Mouse (Mus musculus): ENCODE data around the gene Apoc2. TPM values are rescaled to one million over a fixed set of nuclear protein-coding genes. Genes with fewer than 3 reads are reported as not detected.
"Not testable (repeated sequence)": the region's sequence is repeated elsewhere in the genome, so short reads cannot be mapped to it uniquely, and the experiment has no call there.

The Apoc2 gene
- polyA plus RNA-seq, 1 experiment from 2014 or later: 463 TPM

DNA sequence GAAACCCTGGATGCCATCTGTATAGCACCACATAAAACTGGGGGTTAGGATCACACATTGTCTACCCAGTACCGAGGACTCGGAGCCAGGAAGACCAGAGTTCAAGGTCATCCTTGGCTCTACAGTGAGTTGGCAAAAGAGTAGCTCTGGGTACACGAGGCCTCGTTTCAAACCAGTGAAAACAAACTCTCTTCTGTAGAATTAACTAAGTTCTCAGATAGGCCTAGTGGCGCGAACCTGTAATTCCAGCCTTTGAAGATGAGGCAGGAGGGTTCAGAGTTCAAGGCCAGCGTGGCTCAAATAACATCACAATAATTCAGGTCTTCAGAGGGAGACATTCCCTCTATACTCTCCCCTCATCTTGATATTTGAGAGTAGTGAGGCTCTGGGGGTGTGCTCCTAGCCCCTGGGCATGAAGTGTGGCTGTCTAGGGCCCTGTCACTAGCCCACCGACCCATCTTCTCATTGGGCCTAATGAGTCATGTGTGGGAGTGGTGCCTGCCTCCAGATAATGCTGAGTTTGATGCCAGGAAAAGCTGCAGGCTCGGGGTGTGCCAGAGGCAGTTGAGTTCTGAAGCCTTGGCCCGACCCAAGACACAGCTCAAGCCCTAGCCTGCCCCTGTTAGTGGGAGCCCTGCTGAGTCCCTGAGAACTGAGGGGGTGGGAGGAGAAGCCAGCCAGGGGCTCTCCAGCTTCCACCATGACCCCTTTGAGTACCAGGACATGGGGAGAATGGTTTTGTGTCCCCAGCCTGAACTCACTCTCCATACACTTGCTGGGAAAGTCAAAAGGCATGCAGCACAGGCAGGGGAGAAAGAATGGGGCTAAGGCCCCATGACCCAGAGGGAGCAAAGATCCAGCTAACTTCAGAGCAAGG, 16.8 kb upstream of the Apoc2 start:
- H3K4me1 ChIP-seq (ENCODE audit: control insufficient read depth, insufficient read depth, low read length): peaks cover 47% of the 10 kb centered on the region
- no peaks in the 10 kb centered on the region; the same call in 1 of the 2 replicates for H3K9me3 ChIP-seq (ENCODE audit: control insufficient read depth, low read length)
- 0 out of 2 replicates have a peak, but pooled peaks cover 4% of the 10 kb centered on the region for H3K36me3 ChIP-seq (ENCODE audit: control insufficient read depth, insufficient read depth, low read length)
- ATAC-seq: no peak
- no peak overlapping the region for H3K4me2 ChIP-seq (ENCODE audit: low read depth, low read length)
- H3K9ac ChIP-seq (ENCODE audit: low read depth, low read length): peak overlapping the region; percentile 35; the same call in 1 of the 2 replicates
- WGBS: 67% methylated on average over 10 of the region's 10 CpGs
- H3K27me3 ChIP-seq (replicated peaks; ENCODE audit: control insufficient read depth, insufficient read depth, low read length): no peaks in the 10 kb centered on the region
- H3K4me3 ChIP-seq (ENCODE audit: low read length): no peak overlapping the region
- peak overlapping the region; percentile 75 for H3K27ac ChIP-seq (ENCODE audit: low read length)

DNA sequence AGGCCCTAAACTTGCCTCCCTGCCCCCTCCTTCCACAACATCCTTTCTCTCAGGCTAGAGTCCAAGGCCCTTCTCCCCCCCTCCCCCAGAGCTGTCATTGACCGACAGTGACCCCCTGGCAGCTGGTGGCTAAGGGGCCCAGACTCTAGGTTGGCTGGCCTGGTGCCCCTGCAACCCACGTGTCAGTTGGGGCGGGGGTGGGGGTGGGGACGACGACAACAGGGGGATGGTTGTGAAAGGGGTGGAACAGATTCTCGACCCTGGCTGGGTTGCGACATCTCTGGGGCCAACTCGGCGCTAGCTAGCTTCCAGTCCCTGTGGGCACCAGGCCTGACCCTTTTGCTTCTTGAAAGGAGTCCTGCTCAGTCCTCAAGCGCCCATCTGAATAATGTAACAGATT, 15.7 kb upstream of the Apoc2 start:
- H3K9me3 ChIP-seq (ENCODE audit: control insufficient read depth, low read length): no peaks in the 10 kb centered on the region; the same call in 1 of the 2 replicates
- WGBS: 17% methylated on average over 10 of the region's 10 CpGs
- peak overlapping the region; percentile 19; the same call in 1 of the 2 replicates for H3K4me2 ChIP-seq (ENCODE audit: low read depth, low read length)
- ATAC-seq: peak; percentile 62
- peak overlapping the region; percentile 70 for H3K27ac ChIP-seq (ENCODE audit: low read length)
- H3K4me3 ChIP-seq (ENCODE audit: low read length): no peak overlapping the region
- 0 out of 2 replicates have a peak, but pooled peaks cover 4% of the 10 kb centered on the region for H3K36me3 ChIP-seq (ENCODE audit: control insufficient read depth, insufficient read depth, low read length)
- H3K9ac ChIP-seq (ENCODE audit: low read depth, low read length): peak overlapping the region; percentile 37; the same call in 1 of the 2 replicates
- H3K27me3 ChIP-seq (replicated peaks; ENCODE audit: control insufficient read depth, insufficient read depth, low read length): no peaks in the 10 kb centered on the region
- H3K4me1 ChIP-seq (ENCODE audit: control insufficient read depth, insufficient read depth, low read length): peaks cover 35% of the 10 kb centered on the region

DNA sequence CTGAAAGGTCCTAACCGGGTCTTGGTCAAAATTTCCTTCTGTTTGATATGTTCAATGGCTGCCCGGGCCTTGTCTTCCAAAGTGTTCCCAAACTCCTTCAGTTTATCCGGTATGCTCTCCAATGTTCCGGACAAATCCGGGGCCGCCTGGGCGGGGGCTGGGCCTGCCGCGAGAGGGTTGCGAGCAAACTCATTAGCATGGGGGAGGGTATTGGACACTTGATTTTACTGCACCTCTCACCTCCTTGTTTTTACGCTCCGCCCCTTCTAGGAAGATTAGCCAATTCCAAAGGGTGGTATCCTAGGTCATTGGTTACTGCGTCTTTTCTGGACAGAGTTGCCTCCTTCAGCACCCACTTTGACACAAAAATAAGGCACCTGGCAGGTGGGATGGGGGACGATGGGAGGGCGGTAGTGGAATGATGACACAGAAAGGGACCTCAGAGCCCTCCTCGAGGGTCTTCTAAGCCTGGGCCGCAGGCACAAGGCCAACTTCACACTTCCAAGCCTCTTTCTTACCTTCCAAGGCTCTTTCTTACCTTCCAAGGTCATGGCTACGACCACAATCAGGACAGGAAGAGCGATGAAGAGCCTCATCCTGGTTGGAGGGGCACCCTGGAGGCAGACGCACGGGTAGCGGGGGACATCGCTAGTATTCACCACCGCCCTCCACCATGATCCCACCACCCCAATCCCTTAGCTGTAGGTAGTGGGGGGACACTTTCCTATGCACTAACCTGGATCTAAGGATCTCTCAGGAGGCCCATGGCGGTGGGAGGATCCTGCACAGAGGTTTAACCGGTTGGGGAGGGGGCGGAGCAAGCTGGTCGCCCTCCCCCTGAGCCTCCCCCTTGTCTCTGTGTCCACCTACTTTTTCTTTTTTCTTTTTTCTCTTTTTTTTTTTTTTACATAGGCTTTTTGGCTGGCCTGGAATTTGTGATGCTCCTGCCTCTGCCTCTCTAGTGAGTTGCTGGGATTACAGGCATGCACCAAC, 14.4 kb upstream of the Apoc2 start, which contains the start of gene Apoc1:
Apoc1 (minus strand) TSS at position 788 of the 993 bp plus-strand sequence.
- Histone ChIP-seq H3K9me3 (ENCODE audit: control insufficient read depth, low read length) (no peaks in the 10 kb centered on the region; the same call in 1 of the 2 replicates), H3K9ac (ENCODE audit: low read depth, low read length) (peak within 1 kb of the TSS; percentile 37), H3K36me3 (ENCODE audit: control insufficient read depth, insufficient read depth, low read length) (0 out of 2 replicates have a peak, but pooled peaks cover 4% of the 10 kb centered on the region), H3K27ac (ENCODE audit: low read length) (peak within 1 kb of the TSS; percentile 65), H3K4me2 (ENCODE audit: low read depth, low read length) (peak within 1 kb of the TSS; percentile 19), H3K4me1 (ENCODE audit: control insufficient read depth, insufficient read depth, low read length) (peaks cover 32% of the 10 kb centered on the region), H3K4me3 (ENCODE audit: low read length) (no peak within 1 kb of the TSS), H3K27me3 (replicated peaks; ENCODE audit: control insufficient read depth, insufficient read depth, low read length) (no peaks in the 10 kb centered on the region)
- peak; percentile 30; the same call in 1 of the 2 replicates for ATAC-seq
- 48% methylated on average over 28 of the region's 28 CpGs for WGBS

DNA sequence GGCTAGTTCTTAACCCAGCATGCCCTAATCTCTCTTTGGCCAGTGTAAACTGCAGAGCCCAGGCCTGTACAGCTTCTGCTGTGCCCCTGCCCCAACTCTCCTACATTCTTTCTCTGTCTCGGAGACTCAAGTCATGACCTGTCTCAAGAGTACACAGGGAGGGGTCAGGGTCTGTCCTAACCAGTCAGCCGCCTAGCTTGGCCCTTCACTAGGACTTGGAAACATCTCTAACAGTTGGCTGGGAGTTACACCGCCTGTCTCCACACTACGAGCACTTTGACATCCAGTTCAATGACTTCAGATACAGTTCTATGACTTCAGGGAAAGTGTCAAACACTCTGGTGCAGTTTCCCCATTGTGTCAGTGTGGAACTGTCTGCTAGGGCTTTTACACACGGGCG, 13.7 kb upstream of the Apoc2 start:
- Histone ChIP-seq H3K9me3 (ENCODE audit: control insufficient read depth, low read length) (no peaks in the 10 kb centered on the region), H3K27ac (ENCODE audit: low read length) (no peak overlapping the region), H3K36me3 (ENCODE audit: control insufficient read depth, insufficient read depth, low read length) (0 out of 2 replicates have a peak, but pooled peaks cover 2% of the 10 kb centered on the region), H3K4me1 (ENCODE audit: control insufficient read depth, insufficient read depth, low read length) (peaks cover 32% of the 10 kb centered on the region), H3K9ac (ENCODE audit: low read depth, low read length) (peak overlapping the region; percentile 23; the same call in 1 of the 2 replicates), H3K4me3 (ENCODE audit: low read length) (no peak overlapping the region), H3K27me3 (replicated peaks; ENCODE audit: control insufficient read depth, insufficient read depth, low read length) (no peaks in the 10 kb centered on the region), H3K4me2 (ENCODE audit: low read depth, low read length) (no peak overlapping the region)
- ATAC-seq: no peak
- WGBS: 68% methylated on average over 6 of the region's 6 CpGs

DNA sequence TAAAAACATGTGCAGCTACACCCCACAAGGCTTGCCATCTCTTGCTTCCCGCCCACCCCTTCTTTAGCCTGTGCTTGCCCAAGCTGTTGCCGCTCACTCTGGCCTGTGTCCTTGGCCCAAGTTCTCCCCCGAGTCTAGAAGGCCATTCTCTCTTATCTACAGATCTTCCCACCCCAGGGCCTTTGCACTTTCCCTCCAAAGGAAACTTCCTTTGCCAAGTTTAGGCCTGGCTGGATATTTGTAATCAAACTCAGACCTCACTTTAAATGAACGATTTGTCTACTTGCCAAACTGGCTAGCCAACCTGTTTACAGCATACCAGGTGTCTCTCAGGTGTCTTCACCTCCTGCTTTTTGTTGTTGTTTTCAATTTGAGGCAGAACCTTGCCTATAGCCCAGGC, 13.1 kb upstream of the Apoc2 start:
- Histone ChIP-seq H3K36me3 (ENCODE audit: control insufficient read depth, insufficient read depth, low read length) (no peaks in the 10 kb centered on the region), H3K9ac (ENCODE audit: low read depth, low read length) (no peak overlapping the region), H3K4me3 (ENCODE audit: low read length) (no peak overlapping the region), H3K4me2 (ENCODE audit: low read depth, low read length) (no peak overlapping the region), H3K9me3 (ENCODE audit: control insufficient read depth, low read length) (no peaks in the 10 kb centered on the region), H3K27me3 (replicated peaks; ENCODE audit: control insufficient read depth, insufficient read depth, low read length) (no peaks in the 10 kb centered on the region), H3K4me1 (ENCODE audit: control insufficient read depth, insufficient read depth, low read length) (peaks cover 32% of the 10 kb centered on the region), H3K27ac (ENCODE audit: low read length) (no peak overlapping the region)
- 90% methylated on average over 4 of the region's 4 CpGs for WGBS
- no peak for ATAC-seq

DNA sequence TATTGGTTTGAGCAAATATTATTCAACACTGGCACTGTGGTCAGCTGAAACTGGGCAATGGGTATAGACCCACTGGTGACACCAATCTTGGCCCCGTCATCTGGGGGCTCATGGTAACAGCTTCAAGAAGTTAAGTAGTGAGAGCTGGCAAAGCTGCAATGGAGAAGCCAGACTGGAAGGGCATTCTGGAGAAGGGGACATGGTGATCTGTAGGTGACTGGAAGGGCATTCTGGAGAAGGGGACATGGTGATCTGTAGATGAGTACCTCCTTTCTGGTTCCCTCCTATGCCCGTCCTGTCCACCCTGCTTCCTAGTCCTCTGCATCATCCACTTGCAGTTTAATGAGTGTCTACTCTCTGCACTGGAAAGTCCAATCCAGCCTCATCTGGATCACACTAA, 10.9 kb upstream of the Apoc2 start:
- Histone ChIP-seq H3K9ac (ENCODE audit: low read depth, low read length) (no peak overlapping the region), H3K27me3 (replicated peaks; ENCODE audit: control insufficient read depth, insufficient read depth, low read length) (no peaks in the 10 kb centered on the region), H3K4me3 (ENCODE audit: low read length) (no peak overlapping the region), H3K4me2 (ENCODE audit: low read depth, low read length) (no peak overlapping the region), H3K4me1 (ENCODE audit: control insufficient read depth, insufficient read depth, low read length) (peaks cover 19% of the 10 kb centered on the region), H3K36me3 (ENCODE audit: control insufficient read depth, insufficient read depth, low read length) (no peaks in the 10 kb centered on the region), H3K9me3 (ENCODE audit: control insufficient read depth, low read length) (no peaks in the 10 kb centered on the region), H3K27ac (ENCODE audit: low read length) (no peak overlapping the region)
- ATAC-seq: no peak
- WGBS: 96% methylated on average over 2 of the region's 2 CpGs

DNA sequence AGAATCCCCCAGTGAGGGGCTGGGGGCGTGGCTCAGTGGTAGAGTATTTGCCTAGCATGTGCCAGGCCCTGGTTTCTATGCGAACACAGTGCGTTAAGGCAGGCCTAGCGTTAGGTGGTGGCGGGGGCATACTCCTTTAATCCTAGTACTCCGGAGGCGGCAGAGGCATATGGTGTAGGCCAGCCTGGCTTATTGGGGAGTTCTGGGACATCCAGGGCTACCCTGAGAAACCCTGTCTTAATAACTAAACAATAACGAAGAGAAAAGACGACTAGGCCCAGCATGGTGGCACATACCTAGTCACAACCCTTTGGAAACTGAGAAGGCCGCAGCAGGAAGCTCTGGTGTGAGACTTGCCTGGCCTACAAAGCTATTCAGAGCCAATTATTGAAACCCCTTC, 10.4 kb upstream of the Apoc2 start:
- WGBS: 91% methylated on average over 10 of the region's 10 CpGs
- Histone ChIP-seq H3K9ac (ENCODE audit: low read depth, low read length) (no peak overlapping the region), H3K27ac (ENCODE audit: low read length) (no peak overlapping the region), H3K9me3 (ENCODE audit: control insufficient read depth, low read length) (no peaks in the 10 kb centered on the region), H3K4me3 (ENCODE audit: low read length) (no peak overlapping the region), H3K36me3 (ENCODE audit: control insufficient read depth, insufficient read depth, low read length) (no peaks in the 10 kb centered on the region), H3K27me3 (replicated peaks; ENCODE audit: control insufficient read depth, insufficient read depth, low read length) (no peaks in the 10 kb centered on the region), H3K4me2 (ENCODE audit: low read depth, low read length) (no peak overlapping the region), H3K4me1 (ENCODE audit: control insufficient read depth, insufficient read depth, low read length) (peaks cover 14% of the 10 kb centered on the region)
- ATAC-seq: no peak

DNA sequence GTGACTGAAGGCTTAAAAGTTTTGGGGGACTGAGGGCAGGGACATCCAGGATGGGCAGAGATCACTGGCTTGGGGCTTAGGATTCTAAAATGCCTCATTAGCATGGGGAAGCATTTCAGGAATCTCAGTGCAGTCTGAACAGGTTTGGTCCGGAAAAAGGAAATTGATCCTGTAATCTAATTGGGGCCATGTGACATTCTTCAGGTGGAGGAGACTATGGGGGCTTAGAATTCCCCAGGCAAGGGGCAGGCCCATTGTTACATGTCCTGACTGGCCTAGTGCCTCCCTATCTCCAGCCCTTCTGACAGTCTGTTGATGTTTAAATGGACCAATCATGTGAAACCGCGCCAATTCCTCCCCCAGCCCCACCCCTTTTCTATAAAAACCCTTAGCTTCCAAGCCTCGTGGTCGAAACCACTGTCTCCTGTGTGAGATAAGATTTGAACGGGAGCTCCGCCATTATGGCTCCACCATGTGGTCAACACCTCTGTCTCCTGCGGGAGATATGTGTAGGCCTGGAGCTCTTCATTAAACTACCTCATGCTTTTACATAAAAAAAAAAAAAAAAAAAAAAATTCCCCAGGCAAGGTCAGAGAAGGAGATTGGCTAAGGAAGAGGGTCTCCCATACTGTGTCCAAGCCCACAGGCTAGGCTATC, 9.3 kb upstream of the Apoc2 start:
- not testable (repeated sequence) for H3K4me1 ChIP-seq (ENCODE audit: control insufficient read depth, insufficient read depth, low read length); H3K4me2 ChIP-seq (ENCODE audit: low read depth, low read length); H3K36me3 ChIP-seq (ENCODE audit: control insufficient read depth, insufficient read depth, low read length); H3K4me3 ChIP-seq (ENCODE audit: low read length); H3K9me3 ChIP-seq (ENCODE audit: control insufficient read depth, low read length); H3K27ac ChIP-seq (ENCODE audit: low read length); H3K27me3 ChIP-seq (replicated peaks; ENCODE audit: control insufficient read depth, insufficient read depth, low read length); H3K9ac ChIP-seq (ENCODE audit: low read depth, low read length)
- WGBS: 59% methylated on average over 8 of the region's 8 CpGs
- ATAC-seq: peak; percentile 43; the same call in 1 of the 2 replicates
